Mouse (Mus musculus) urinary bladder, postnatal 4 days (tissue): ENCODE results near the gene Rhbdd2.

Source experiments
- DNase-seq, 2 experiments: peaks; one replicate each; pipeline ENCODE4 v3.0.0; 2021 to 2022; ENCODE audit warnings: low spot score in 2 of 2

The Rhbdd2 gene

GRCm38 (mm10) chr5:135645330-135645729, 12.9 kb downstream of the Rhbdd2 start:
- DNase-seq, result no peak

- DNase-seq, result no peak
Observed at GRCm38 (mm10) chr5:135646038-135646437, 13.6 kb downstream of the Rhbdd2 start.

GRCm38 (mm10) chr5:135648461-135649308, 16.3 kb downstream of the Rhbdd2 start:
- no peak for DNase-seq

DNA sequence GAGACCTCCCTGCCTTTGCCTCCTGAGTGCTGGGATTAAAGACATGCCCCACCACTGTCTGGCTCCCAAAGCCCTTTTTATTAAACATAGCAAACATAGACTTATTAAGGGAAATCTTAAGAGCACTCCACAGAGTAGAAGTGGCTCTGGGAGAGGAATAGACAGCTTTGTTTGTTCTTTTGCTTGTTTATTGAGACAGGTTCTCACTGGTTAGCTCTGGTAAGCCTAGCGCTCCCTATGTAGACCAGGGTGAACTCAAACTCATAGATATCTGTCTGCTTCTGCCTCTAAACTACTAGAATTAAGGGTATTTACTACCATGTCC, 16.9 kb downstream of the Rhbdd2 start:
- DNase-seq, result no peak

DNA sequence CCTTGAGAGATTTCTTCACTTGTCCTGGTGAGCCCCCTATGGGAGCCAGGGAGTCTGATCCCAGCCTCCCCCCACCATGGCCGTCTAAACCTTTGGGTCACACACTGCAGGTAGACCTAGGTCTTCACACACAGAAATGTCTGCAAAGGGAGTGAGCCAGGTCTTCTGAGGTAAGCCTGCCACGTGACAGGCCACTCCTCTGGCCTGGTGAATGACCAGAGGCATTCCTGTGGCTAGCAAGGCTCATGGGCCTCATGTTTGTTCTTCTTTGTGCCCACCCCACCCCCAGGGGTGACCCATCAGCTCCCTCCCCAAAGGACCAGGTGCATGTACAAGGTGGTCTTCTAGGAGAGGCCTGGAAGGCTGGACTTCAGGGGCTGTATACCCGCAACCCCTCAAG, 19.1 kb downstream of the Rhbdd2 start:
- DNase-seq, result no peak

DNA sequence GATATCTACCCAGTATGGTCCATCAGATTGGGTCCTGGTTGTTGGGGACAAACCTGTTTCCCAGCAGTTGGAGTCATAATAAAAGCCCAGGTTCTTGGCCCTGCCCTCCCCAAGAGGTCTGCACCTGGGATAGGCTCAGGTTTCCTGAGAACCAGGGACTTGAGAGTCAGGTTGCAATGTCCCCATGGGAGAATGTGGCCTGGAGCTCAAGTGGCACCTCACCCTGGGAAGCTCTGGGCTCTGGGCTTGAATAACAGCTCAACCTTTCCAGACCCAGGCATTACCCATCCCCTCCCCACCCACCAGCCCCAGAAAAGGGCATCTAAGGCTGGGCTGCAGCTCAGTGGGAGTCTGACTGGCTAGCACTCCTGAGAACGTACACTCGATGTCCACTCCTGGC, 20.8 kb downstream of the Rhbdd2 start:
- no peak for DNase-seq

DNA sequence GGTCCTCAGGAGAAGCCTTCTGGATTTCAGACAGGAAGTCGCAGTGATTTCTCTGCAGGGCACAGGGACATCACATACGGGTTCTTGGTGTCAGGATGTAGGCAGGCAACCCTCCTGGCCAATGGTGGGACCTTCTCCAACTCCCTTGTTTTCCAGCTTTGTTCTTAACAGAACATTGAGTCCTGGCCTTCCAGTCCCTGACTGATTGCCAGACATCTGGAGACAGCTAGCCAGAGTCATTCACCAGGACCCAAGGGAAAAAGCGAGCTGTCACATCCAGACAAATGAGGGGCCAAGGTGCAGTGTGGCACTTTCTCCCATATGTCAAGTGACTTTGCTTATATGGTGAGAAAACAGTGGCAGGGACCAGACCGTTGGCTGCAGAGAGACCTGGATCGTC, 23.6 kb downstream of the Rhbdd2 start:
- no peak for DNase-seq

DNA sequence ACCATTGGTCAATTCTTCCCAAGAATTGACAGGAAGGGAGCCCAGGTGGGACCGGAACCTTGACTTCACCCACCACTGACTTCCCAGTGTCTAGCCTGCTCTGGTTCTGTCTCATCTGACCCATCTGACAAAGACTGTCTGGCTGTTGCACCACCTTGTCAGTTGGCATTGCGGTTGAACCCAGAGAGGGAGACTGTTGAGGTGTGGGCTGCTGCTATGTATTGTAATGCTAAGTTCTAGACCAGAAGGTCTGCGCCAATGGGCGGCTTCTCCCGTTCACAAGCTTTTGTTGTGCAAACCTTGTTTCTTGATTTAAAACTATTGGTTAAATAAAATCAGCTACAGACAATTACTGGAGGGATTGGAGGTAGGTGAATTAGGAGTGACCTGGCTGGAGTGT, 24.7 kb downstream of the Rhbdd2 start:
- no peak for DNase-seq

- DNase-seq, result no peak
Observed at GRCm38 (mm10) chr5:135657703-135658373, 25.4 kb downstream of the Rhbdd2 start.

GRCm38 (mm10) chr5:135659956-135660355, 27.5 kb downstream of the Rhbdd2 start:
- no peak for DNase-seq

- DNase-seq, result no peak
Observed at GRCm38 (mm10) chr5:135660535-135660934, 28.1 kb downstream of the Rhbdd2 start.

- DNase-seq, result no peak
Observed at GRCm38 (mm10) chr5:135666890-135667289, 34.5 kb downstream of the Rhbdd2 start.

DNA sequence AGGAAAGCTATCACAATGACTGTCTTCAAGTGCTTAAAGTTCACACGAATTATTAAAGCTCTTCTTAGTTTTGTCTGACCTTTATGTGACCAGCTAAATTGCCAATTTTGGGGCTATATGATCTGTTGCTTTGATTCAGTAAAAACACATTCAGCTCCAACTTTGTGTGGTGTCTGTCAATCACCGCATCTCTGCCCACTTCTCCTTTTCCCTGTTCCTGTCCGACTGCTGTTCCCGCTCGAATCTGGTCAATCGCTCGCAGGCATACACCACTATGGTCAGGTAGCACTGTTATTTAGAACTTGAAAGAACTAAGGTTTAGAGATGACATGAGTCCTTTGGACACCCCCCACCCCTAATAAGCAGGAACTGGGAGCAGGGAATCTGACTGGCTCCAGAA, 35.7 kb downstream of the Rhbdd2 start:
- DNase-seq, result no peak

- DNase-seq, result no peak
Observed at GRCm38 (mm10) chr5:135669741-135670275, 37.4 kb downstream of the Rhbdd2 start, which contains the start of gene Por. TSS of gene Por (plus strand) at chr5:135670033.

- no peak for DNase-seq
Observed at GRCm38 (mm10) chr5:135670881-135671280, 38.5 kb downstream of the Rhbdd2 start.

DNA sequence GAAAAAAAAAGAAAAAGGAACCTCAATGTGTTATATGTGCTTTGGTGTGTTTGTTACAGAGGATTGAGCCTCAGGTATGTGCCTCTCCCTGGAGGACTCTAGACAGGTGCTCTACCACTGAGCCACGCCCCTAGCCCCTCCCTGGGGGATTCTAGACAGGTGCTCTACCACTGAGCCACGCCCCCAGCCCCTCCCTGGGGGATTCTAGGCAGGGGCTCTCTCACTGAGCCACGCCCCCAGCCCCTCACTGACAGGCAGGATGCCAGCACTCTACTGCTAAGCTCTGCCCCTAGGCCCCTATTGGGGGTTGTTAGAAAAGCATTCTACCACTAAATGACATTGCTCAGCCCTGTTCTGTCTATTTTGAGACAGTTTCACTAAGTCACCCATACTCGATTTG, 40.1 kb downstream of the Rhbdd2 start:
- no peak for DNase-seq

DNA sequence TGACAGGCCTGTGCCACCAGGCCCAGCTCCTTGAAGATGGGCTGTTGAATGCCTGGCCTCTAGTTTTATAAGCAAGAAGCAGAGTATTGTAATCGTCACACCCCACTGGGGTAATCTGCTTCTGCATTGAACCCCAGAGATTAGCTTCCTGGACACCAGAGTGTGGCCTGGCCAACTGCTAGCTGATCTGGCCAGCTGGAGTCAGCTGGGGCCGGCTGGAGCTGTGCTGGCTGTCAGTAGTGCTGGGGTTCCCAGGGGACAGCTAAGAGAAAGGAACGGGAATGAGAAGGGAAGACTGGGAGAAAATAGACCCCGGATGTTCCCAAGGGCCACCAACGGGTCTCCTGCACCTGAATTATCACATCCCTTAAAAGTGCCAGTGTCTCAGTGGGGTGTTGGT, 40.6 kb downstream of the Rhbdd2 start:
- DNase-seq, result no peak

GRCm38 (mm10) chr5:135674349-135674775, 41.9 kb downstream of the Rhbdd2 start:
- DNase-seq, result no peak

DNA sequence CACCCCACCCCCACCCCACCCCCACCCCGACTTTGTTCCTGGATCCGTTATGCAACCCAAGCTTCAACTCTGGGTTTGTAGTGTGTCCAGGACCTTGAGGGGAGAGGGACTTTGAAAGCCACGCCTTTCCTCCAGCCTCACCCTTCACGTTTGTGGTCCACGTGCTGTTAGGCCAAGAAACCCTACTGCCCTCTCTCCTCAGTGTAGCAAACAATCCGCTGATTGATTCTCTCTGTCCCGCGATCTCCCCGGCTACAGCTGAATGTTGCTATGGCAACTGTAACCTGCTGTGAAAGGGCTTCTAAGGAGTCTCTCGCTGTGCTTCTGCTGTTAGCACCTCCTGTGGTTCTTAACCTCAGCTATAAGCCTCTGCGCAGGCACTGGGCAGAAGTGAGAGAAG, 42.4 kb downstream of the Rhbdd2 start:
- no peak for DNase-seq

DNA sequence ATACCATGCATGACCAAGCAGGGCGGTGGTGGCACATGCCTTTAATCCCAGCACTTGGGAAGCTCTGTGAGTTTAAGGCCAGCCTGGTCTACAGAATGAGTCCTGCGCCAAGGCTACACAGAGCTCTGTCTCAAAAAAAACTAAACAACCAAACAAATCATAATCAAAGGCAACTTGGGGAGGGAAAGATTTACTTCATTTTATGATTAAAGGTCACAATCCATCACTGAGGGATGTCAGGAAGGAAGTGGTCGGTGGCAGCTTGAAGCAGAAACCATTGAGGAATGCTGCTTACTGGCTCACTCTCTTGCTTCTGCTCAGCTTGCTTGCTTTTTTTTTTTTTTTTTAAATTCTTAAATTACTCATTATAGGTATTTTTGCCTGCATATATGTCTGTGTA, 44.3 kb downstream of the Rhbdd2 start:
- DNase-seq, result no peak

DNA sequence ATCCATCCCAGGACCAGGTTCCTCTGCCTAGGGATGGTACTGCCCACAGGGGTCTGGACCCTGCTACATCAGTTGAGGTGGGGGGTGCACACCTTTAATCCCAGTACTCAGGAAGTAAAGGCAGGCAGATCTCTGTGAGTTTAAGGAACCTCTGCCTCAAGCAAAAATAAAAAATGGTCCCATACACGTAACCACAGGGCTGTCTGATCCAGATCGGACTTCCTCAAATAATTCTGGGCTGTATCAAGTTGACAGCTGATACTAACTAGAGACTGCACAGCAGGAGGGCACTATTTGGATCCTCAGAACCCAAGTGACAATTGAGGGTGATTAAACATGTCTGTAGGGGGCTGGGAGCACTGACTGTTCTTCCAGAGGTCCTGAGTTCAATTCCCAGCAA, 44.8 kb downstream of the Rhbdd2 start:
- no peak for DNase-seq

DNA sequence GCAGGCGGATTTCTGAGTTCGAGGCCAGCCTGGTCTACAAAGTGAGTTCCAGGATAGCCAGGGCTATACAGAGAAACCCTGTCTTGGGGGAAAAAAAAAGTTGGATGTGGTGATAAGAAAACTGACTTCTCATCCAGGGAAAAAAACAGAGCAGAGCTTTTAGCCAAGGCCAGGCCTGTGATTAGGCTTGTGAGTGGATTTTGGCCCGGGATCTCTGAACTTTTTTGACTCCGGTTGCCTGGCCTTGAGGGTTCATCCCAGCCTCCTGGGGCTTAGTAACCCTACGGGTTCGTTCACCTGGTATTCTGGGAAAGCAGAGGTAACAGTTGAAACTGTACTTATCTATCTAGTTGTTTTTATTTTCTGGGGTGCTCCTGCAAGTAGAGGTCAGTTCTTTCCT, 46.1 kb downstream of the Rhbdd2 start:
- no peak for DNase-seq

- DNase-seq, result no peak
Observed at GRCm38 (mm10) chr5:135680967-135681545, 48.6 kb downstream of the Rhbdd2 start.
